Mouse (Mus musculus) hindbrain, embryonic 14.5 days (tissue): ENCODE data around the gene Psmd9. TPM values are rescaled to one million over a fixed set of nuclear protein-coding genes. Genes with fewer than 3 reads are reported as not detected.
"Not testable (repeated sequence)": the region's sequence is repeated elsewhere in the genome, so short reads cannot be mapped to it uniquely, and the experiment has no call there.

Source experiments
- ATAC-seq: fragments of 200-750 bp; cut with Nextera tagmentation; 2 replicates; pipeline ENCODE4 v1.8.0; 2017; ENCODE audit warnings: moderate number of reproducible peaks, mild to moderate bottlenecking, moderate TSS enrichment, moderate library complexity; ENCODE audit not compliant: low FRiP score
- DNase-seq: peaks from one replicate; pipeline ENCODE4 v3.0.0-alpha.2; 2015; ENCODE audit warnings: low spot score
- H3K27ac ChIP-seq: fragments of 300-500 bp; sonication (generic); 2 replicates; pipeline ENCODE4 v1.5.1; 2014; ENCODE audit warnings: mild to moderate bottlenecking, moderate library complexity
- H3K27me3 ChIP-seq: fragments of 300-500 bp; sonication (generic); 2 replicates; pipeline ENCODE4 v1.6.1; 2014; ENCODE audit warnings: mild to moderate bottlenecking, low read length, mixed read lengths; ENCODE audit not compliant: control insufficient read depth, insufficient read depth
- H3K36me3 ChIP-seq: fragments of 300-500 bp; sonication (generic); replicated peaks from 2 replicates; pipeline ENCODE4 v1.6.1; 2014; ENCODE audit not compliant: control insufficient read depth, insufficient read depth
- H3K4me1 ChIP-seq: fragments of 300-500 bp; sonication (generic); replicated peaks from 2 replicates; pipeline ENCODE4 v1.6.1; 2014; ENCODE audit warnings: antibody characterized with exemption, low read length, mixed read lengths; ENCODE audit not compliant: control insufficient read depth, insufficient read depth
- H3K4me2 ChIP-seq: fragments of 300-500 bp; sonication (generic); replicated peaks from 2 replicates; pipeline ENCODE4 v1.6.1; 2014; ENCODE audit warnings: mild to moderate bottlenecking, moderate library complexity
- H3K4me3 ChIP-seq: fragments of 300-500 bp; sonication (generic); replicated peaks from 2 replicates; pipeline ENCODE4 v1.5.1; 2014; ENCODE audit warnings: mild to moderate bottlenecking, low read length
- H3K9ac ChIP-seq: fragments of 300-500 bp; sonication (generic); 2 replicates; pipeline ENCODE4 v1.6.1; 2014
- H3K9me3 ChIP-seq: fragments of 300-500 bp; sonication (generic); 2 replicates; pipeline ENCODE4 v1.6.1; 2016; ENCODE audit warnings: low read length; ENCODE audit not compliant: control insufficient read depth
- WGBS: fragments of 180-500 bp; shearing (Covaris S2); extraction: QIAGEN DNeasy Blood & Tissue Kit; methylation state at CpG from one replicate; pipeline ENCODE4 v1.1.7; 2014; 5-methylcytosine and 5-hydroxymethylcytosine counted together
- polyA plus RNA-seq: library from polyadenylated mRNA; unstranded; fragments of >200 nt; fragmentation: Nextera tagmentation; extraction: Ambion mirVana; gene quantifications from 2 replicates; pipeline ENCODE4 v1.2.1, GENCODE M21; 2014

Gene Psmd9
- polyA plus RNA-seq, 1 experiment from 2014 or later = 66.8 TPM

DNA sequence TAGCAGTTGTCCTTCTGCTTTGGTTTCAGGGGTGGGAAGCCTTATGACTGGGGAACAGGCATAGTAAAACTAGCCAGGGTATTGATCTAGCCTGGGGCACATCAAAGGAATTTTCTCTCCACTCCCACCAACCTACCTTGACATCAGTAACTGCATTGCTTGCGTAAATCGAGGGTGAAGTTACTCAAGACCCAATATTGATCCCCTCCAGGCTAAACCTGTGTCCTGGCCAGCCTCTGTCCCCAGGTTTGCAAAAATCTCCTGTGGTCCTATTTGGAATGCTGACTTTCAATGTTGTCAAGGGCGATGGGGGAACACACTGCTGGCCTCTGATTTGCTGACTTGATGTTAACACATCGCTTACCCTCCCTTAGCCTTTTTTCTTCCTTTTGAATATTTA lies 27.5 kb downstream of the Psmd9 start:
- ATAC-seq = no peak
- WGBS = 73% methylated on average over 4 of the region's 4 CpGs
- no peaks in the 10 kb centered on the region for H3K36me3 ChIP-seq

DNA sequence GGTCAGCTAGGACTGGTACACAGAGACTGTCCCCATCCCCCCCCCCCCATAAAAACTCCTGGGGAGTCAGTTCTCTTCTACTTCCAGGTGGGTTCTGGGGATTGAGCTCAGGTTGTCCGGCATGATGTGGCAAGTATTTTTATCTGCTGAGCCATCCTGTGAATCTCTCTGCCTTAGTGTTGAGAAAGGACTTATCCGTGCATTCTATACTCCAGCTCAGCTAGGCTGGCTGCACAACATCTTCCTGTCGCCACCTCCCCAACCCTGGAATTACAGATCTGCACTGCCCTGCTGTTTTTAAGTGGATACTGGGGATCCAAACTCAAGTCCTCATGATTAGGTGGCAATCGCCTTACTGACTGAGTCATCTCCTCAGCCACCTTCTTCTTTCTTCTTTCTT lies 29.3 kb downstream of the Psmd9 start:
- no peaks in the 10 kb centered on the region for H3K4me1 ChIP-seq
- no peaks in the 10 kb centered on the region for H3K9me3 ChIP-seq
- no peak overlapping the region for H3K4me3 ChIP-seq
- H3K4me2 ChIP-seq = no peak overlapping the region
- H3K9ac ChIP-seq = no peak overlapping the region
- 92% methylated on average over 4 of the region's 4 CpGs for WGBS
- no peaks in the 10 kb centered on the region for H3K27me3 ChIP-seq
- ATAC-seq (no peak), DNase-seq (no peak)
- no peaks in the 10 kb centered on the region for H3K36me3 ChIP-seq
- H3K27ac ChIP-seq = no peak overlapping the region

More for the DNA sequence above, 27.5 kb downstream of the Psmd9 start:
- no peaks in the 10 kb centered on the region for H3K4me1 ChIP-seq
- peak; percentile 14 for DNase-seq
- no peak overlapping the region for H3K9ac ChIP-seq
- H3K9me3 ChIP-seq = no peaks in the 10 kb centered on the region
- H3K4me3 ChIP-seq = no peak overlapping the region
- no peak overlapping the region for H3K27ac ChIP-seq
- no peak overlapping the region for H3K4me2 ChIP-seq
- H3K27me3 ChIP-seq = no peaks in the 10 kb centered on the region

DNA sequence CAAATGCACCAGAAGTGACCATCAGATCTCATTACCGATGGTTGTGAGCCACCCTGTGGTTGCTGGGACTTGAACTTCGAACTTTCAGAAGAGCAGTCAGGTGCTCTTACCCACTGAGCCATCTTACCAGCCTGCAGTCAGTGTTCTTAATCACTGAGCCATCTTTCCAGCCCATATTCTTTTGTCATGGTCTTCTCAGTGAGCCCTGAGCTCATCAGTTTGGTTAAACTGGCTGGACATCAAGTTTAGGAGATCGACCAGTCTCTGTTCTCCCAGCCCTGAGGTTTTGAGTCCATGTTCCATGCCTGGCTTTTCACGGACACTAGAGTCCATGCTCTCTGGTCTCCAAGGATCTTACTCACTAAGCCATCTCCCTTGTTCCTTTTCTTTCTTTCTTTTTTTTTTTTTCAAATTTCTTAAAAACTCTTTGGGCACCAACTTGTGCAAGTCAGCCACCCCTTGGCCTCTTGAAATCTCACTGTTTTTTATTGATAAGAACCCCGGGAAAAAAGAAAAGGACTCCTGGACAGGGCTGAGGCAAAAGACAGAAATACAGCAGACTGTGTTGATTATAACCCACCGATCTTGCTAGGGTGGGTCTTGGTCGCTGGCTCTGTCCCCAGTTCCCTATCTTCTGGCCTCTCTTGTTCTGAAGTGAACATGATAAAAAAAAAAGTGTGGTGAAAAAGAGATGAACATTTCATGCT lies 31.8 kb downstream of the Psmd9 start:
- H3K4me3 ChIP-seq, ATAC-seq, DNase-seq, H3K9me3 ChIP-seq, H3K9ac ChIP-seq, H3K27ac ChIP-seq, H3K4me2 ChIP-seq, H3K27me3 ChIP-seq, H3K36me3 ChIP-seq, H3K4me1 ChIP-seq: not testable (repeated sequence)
- 92% methylated on average over 5 of the region's 7 CpGs for WGBS

DNA sequence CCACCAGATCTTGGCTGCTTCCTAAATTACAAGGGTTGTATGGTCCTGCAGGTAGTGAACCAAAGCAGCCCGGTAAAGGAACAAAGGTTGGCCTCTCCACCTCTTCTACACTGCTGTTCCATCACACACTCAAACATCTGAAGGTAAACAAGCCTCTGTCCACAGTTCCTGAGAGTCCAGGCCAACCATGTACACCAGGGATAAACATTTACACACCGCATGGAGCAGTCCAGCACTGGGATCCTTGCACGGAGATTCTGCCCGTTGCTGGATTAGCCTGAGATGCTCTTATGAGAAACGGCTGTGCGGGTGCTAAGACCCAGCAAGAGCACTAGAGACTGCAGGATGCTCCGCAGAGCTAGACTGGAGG lies 32.3 kb downstream of the Psmd9 start:
- Histone ChIP-seq H3K4me1 (no peaks in the 10 kb centered on the region), H3K4me2 (no peak overlapping the region), H3K27me3 (no peaks in the 10 kb centered on the region), H3K27ac (no peak overlapping the region), H3K9ac (no peak overlapping the region), H3K4me3 (no peak overlapping the region), H3K36me3 (no peaks in the 10 kb centered on the region), H3K9me3 (no peaks in the 10 kb centered on the region)
- DNase-seq (no peak), ATAC-seq (no peak)
- WGBS = 89% methylated on average over 7 of the region's 7 CpGs

DNA sequence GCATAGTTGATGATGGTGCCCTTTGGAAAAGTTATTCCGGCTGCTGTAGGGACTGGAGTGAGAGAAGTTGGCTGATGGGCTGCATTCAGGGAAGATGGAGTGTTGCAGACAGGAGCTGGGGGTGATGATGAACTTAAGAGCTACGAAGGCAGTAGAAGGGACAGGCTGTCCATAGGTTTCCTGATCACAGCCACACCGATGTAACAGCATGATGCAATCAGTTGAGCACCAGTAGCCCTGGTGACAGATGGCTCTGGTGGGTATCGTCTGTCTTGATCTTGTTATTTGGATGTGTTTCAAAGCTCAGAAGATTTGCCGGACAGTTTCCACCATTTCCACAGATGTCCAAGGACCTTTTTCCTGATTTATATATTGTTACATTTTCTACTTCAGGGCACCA lies 32.8 kb downstream of the Psmd9 start:
- Histone ChIP-seq H3K36me3 (no peaks in the 10 kb centered on the region), H3K27ac (no peak overlapping the region), H3K4me2 (no peak overlapping the region), H3K4me1 (no peaks in the 10 kb centered on the region), H3K9ac (no peak overlapping the region), H3K4me3 (no peak overlapping the region), H3K27me3 (no peaks in the 10 kb centered on the region), H3K9me3 (no peaks in the 10 kb centered on the region)
- ATAC-seq = no peak
- peak; percentile 23 for DNase-seq
- 84% methylated on average over 5 of the region's 5 CpGs for WGBS

DNA sequence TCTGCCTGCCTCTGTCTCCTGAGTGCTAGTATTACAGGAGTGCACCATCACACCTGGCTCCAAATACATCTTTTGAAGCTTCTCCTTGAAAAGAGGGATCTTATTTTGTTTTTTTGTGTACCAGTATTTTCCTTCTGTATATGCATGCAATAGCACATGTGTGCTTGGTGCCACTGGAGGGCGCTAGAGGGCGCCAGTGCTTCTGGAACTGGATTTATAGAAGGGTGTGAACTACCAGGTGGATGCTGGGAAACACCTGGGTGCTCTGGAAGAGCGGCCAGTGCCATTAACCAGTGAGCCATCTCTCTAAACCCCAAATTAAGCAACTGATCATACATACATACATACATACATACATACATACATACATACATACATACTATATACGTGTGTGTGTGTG lies 33.6 kb downstream of the Psmd9 start:
- H3K4me2 ChIP-seq, DNase-seq, H3K27ac ChIP-seq, H3K27me3 ChIP-seq, H3K36me3 ChIP-seq, H3K9me3 ChIP-seq, ATAC-seq, H3K9ac ChIP-seq, H3K4me3 ChIP-seq, H3K4me1 ChIP-seq: not testable (repeated sequence)
- WGBS = 83% methylated on average over 2 of the region's 4 CpGs

DNA sequence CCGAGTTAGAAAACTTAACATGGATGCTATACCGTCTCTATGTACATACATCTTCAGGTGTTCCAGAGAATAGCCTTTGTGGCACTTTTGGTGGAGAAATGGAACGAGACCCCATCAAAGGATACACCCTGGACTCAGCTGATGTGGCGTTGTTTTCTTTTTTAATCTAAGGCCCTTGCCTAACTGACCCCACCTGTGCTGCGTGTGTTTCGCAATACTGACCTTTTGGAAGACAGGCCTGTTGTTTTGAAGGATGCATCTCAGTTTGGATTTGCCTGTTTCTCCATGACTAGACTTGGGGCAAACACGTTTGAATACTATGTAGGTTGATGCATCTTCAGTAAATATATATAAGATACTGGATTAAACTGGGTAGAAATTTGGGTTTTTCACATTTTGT lies 34.4 kb downstream of the Psmd9 start:
- DNase-seq, H3K9me3 ChIP-seq, H3K4me3 ChIP-seq, H3K27me3 ChIP-seq, H3K4me1 ChIP-seq, H3K4me2 ChIP-seq, H3K9ac ChIP-seq, ATAC-seq, H3K27ac ChIP-seq, H3K36me3 ChIP-seq: not testable (repeated sequence)
- WGBS = 96% methylated on average over 6 of the region's 7 CpGs

DNA sequence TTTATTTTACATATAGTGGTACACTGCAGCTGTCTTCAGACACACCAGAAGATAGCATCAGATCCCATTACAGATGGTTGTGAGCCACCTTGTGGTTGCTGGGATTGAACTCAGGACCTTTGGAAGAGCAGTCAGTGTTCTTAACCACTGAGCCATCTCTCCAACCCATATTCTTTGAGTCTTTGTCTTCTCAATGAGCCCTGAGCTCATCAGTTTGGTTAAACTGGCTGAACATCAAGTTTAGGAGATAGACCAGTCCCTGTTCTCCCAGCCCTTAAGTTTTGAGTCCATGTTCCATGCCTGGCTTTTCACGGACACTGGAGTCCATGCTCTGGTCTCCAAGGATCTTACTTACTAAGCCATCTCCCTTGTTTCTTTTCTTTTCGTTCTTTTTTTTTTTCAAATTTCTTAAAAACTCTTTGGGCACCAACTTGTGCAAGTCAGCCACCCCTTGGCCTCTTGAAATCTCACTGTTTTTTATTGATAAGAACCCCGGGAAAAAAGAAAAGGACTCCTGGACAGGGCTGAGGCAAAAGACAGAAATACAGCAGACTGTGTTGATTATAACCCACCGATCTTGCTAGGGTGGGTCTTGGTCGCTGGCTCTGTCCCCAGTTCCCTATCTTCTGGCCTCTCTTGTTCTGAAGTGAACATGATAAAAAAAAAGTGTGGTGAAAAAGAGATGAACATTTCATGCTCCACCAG lies 53.3 kb downstream of the Psmd9 start:
- not testable (repeated sequence) for H3K36me3 ChIP-seq, H3K4me2 ChIP-seq, H3K9me3 ChIP-seq, H3K4me3 ChIP-seq, H3K4me1 ChIP-seq, H3K27me3 ChIP-seq, H3K9ac ChIP-seq, ATAC-seq, DNase-seq, H3K27ac ChIP-seq
- WGBS = 78% methylated on average over 3 of the region's 5 CpGs

DNA sequence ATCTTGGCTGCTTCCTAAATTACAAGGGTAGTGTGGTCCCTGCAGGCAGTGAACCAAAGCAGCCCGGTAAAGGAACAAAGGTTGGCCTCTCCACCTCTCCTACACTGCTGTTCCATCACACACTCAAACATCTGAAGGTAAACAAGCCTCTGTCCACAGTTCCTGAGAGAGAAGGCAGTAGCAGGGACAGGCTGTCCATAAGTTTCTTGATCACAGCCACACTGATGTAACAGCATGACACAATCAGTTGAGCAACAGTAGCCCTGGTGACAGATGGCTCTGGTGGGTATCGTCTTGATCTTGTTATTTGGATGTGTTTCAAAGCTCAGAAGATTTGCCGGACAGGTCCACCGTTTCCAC lies 53.8 kb downstream of the Psmd9 start:
- DNase-seq (no peak), ATAC-seq (no peak)
- Histone ChIP-seq H3K4me3 (no peak overlapping the region), H3K27ac (no peak overlapping the region), H3K9ac (no peak overlapping the region), H3K9me3 (no peaks in the 10 kb centered on the region), H3K4me2 (no peak overlapping the region), H3K36me3 (no peaks in the 10 kb centered on the region), H3K27me3 (no peaks in the 10 kb centered on the region), H3K4me1 (no peaks in the 10 kb centered on the region)
- WGBS = 83% methylated on average over 4 of the region's 4 CpGs
